23 mouse cellular contexts compared by ENCODE assay signal in genomic region chr16:72959018-72959702, GRCm38 (mm10).
DNase-seq lines count a peak whose midpoint lies in the region; ATAC-seq lines count a peak whose summit lies in the region.
"Had no signal": no experiment of that assay in that cellular context is flagged by ENCODE, and none has a peak within 500 bp of the region (broad histone marks: within the 10 kb centered on the region; RNA-seq: fewer than 3 reads in every experiment).

No protein-coding gene starts in this region.

- no peaks in the 10 kb centered on the region for H3K36me3 ChIP-seq in midbrain, embryonic 11.5 days (ENCODE audit: control insufficient read depth, insufficient read depth, low read length)
- H3K36me3 ChIP-seq in midbrain, embryonic 10.5 days: peaks cover 15% of the 10 kb centered on the region
- no peaks in the 10 kb centered on the region for H3K36me3 ChIP-seq in forebrain, embryonic 14.5 days (ENCODE audit: control insufficient read depth, insufficient read depth, low read length)
- peaks cover 6% of the 10 kb centered on the region for H3K36me3 ChIP-seq in hindbrain, embryonic 14.5 days (replicated peaks; ENCODE audit: control insufficient read depth, insufficient read depth)
- peaks cover 8% of the 10 kb centered on the region for H3K36me3 ChIP-seq in neural tube, embryonic 13.5 days
- H3K36me3 ChIP-seq: intestine, embryonic 15.5 days; stomach, embryonic 15.5 days had no signal

- intact Hi-C loops in heart, postnatal 10 days (cut with DNase I): no loop called here

- no peaks in the 10 kb centered on the region for H3K9me3 ChIP-seq in midbrain, embryonic 11.5 days (ENCODE audit: control insufficient read depth, low read length)
- no peaks in the 10 kb centered on the region; the same call in 1 of the 2 replicates for H3K9me3 ChIP-seq in midbrain, embryonic 10.5 days (replicated peaks)
- H3K9me3 ChIP-seq in forebrain, embryonic 14.5 days (replicated peaks; ENCODE audit: control insufficient read depth, low read length): no peaks in the 10 kb centered on the region
- H3K9me3 ChIP-seq in hindbrain, embryonic 14.5 days (ENCODE audit: control insufficient read depth, low read length): no peaks in the 10 kb centered on the region
- no peaks in the 10 kb centered on the region for H3K9me3 ChIP-seq in neural tube, embryonic 13.5 days
- H3K9me3 ChIP-seq: embryonic facial prominence, embryonic 12.5 days; intestine, embryonic 15.5 days; stomach, embryonic 15.5 days had no signal

- H3K4me3 ChIP-seq in midbrain, embryonic 11.5 days (ENCODE audit: low read depth, low read length): no peak overlapping the region
- H3K4me3 ChIP-seq in midbrain, embryonic 10.5 days: no peak overlapping the region
- H3K4me3 ChIP-seq in forebrain, embryonic 14.5 days (ENCODE audit: low read depth, low read length): no peak overlapping the region
- no peak overlapping the region for H3K4me3 ChIP-seq in hindbrain, embryonic 14.5 days (replicated peaks; ENCODE audit: low read length)
- no peak overlapping the region for H3K4me3 ChIP-seq in neural tube, embryonic 13.5 days
- H3K4me3 ChIP-seq: embryonic facial prominence, embryonic 12.5 days; erythroblast, embryonic 14.5 days; intestine, embryonic 15.5 days; megakaryocyte, embryonic 14.5 days; stomach, embryonic 15.5 days had no signal

- no peak for DNase-seq in midbrain, embryonic 11.5 days (ENCODE audit: low spot score, missing footprints)
- DNase-seq in midbrain, embryonic 10.5 days (ENCODE audit: low spot score): no peak
- peak; percentile 75 for DNase-seq in forebrain, embryonic 14.5 days (ENCODE audit: low spot score)
- DNase-seq in hindbrain, embryonic 14.5 days (ENCODE audit: low spot score): no peak
- DNase-seq in heart, postnatal 10 days: no peak
- DNase-seq in yolk sac, embryonic 10.5 days (ENCODE audit: low spot score): no peak
- DNase-seq: cerebellum, adult 8-10 months; gastrocnemius, postnatal 14 days; heart, adult 18-20 months; heart, postnatal 4 days; kidney, adult 9 months; kidney, postnatal 4 days; lung, adult 18-20 months; right cerebral cortex, postnatal 14 days; thymus, adult 2 months had no signal

- peak; percentile 89 for ATAC-seq in midbrain, embryonic 11.5 days (ENCODE audit: low FRiP score)
- ATAC-seq in forebrain, embryonic 14.5 days: peak; percentile 95
- peak; percentile 40; the same call in 1 of the 2 replicates for ATAC-seq in hindbrain, embryonic 14.5 days (ENCODE audit: low FRiP score)
- ATAC-seq in neural tube, embryonic 13.5 days (ENCODE audit: low read depth): peak; percentile 63
- ATAC-seq: intestine, embryonic 15.5 days had no signal

- no peaks in the 10 kb centered on the region; the same call in 1 of the 2 replicates for H3K4me1 ChIP-seq in midbrain, embryonic 11.5 days (ENCODE audit: control insufficient read depth, insufficient read depth, low read length)
- H3K4me1 ChIP-seq in midbrain, embryonic 10.5 days: peaks cover 9% of the 10 kb centered on the region; the same call in 1 of the 2 replicates
- H3K4me1 ChIP-seq in forebrain, embryonic 14.5 days (ENCODE audit: control insufficient read depth, insufficient read depth, low read length): peaks cover 8% of the 10 kb centered on the region; the same call in 1 of the 2 replicates
- H3K4me1 ChIP-seq in hindbrain, embryonic 14.5 days (replicated peaks; ENCODE audit: control insufficient read depth, insufficient read depth, low read length): 0 out of 2 replicates have a peak, but pooled peaks cover 5% of the 10 kb centered on the region
- peaks cover 10% of the 10 kb centered on the region for H3K4me1 ChIP-seq in neural tube, embryonic 13.5 days (replicated peaks)
- H3K4me1 ChIP-seq: embryonic facial prominence, embryonic 12.5 days; intestine, embryonic 15.5 days; megakaryocyte, embryonic 14.5 days; stomach, embryonic 15.5 days had no signal

- no peak overlapping the region for H3K9ac ChIP-seq in midbrain, embryonic 11.5 days (ENCODE audit: low read length)
- H3K9ac ChIP-seq in forebrain, embryonic 14.5 days (ENCODE audit: low read length): no peak overlapping the region
- no peak overlapping the region for H3K9ac ChIP-seq in hindbrain, embryonic 14.5 days
- no peak overlapping the region for H3K9ac ChIP-seq in neural tube, embryonic 13.5 days
- H3K9ac ChIP-seq: embryonic facial prominence, embryonic 12.5 days; intestine, embryonic 15.5 days; stomach, embryonic 15.5 days had no signal

- no peaks in the 10 kb centered on the region for H3K27me3 ChIP-seq in midbrain, embryonic 11.5 days (ENCODE audit: control insufficient read depth, insufficient read depth, low read length)
- H3K27me3 ChIP-seq in midbrain, embryonic 10.5 days (ENCODE audit: low read depth, poor library complexity, severe bottlenecking): no peaks in the 10 kb centered on the region
- H3K27me3 ChIP-seq in forebrain, embryonic 14.5 days (replicated peaks; ENCODE audit: control insufficient read depth, insufficient read depth, low read length): no peaks in the 10 kb centered on the region
- H3K27me3 ChIP-seq in hindbrain, embryonic 14.5 days (ENCODE audit: control insufficient read depth, insufficient read depth, low read length): no peaks in the 10 kb centered on the region
- no peaks in the 10 kb centered on the region for H3K27me3 ChIP-seq in neural tube, embryonic 13.5 days
- H3K27me3 ChIP-seq: CH12.LX; embryonic facial prominence, embryonic 12.5 days; intestine, embryonic 15.5 days; megakaryocyte, embryonic 14.5 days; stomach, embryonic 15.5 days had no signal

- H3K4me2 ChIP-seq in midbrain, embryonic 11.5 days: no peak overlapping the region
- H3K4me2 ChIP-seq in forebrain, embryonic 14.5 days (ENCODE audit: low read length): no peak overlapping the region
- no peak overlapping the region for H3K4me2 ChIP-seq in hindbrain, embryonic 14.5 days (replicated peaks)
- H3K4me2 ChIP-seq in neural tube, embryonic 13.5 days: no peak overlapping the region
- H3K4me2 ChIP-seq: embryonic facial prominence, embryonic 12.5 days; intestine, embryonic 15.5 days; liver, embryonic 11.5 days; stomach, embryonic 15.5 days had no signal

- H3K27ac ChIP-seq in midbrain, embryonic 11.5 days (ENCODE audit: low read depth, low read length): peak overlapping the region; percentile 7; the same call in 1 of the 2 replicates
- H3K27ac ChIP-seq in midbrain, embryonic 10.5 days (replicated peaks): no peak overlapping the region
- H3K27ac ChIP-seq in forebrain, embryonic 14.5 days (ENCODE audit: low read depth, low read length): peak overlapping the region; percentile 55
- H3K27ac ChIP-seq in hindbrain, embryonic 14.5 days: peak overlapping the region; percentile 49; the same call in 1 of the 2 replicates
- peak overlapping the region; percentile 53 for H3K27ac ChIP-seq in neural tube, embryonic 13.5 days (replicated peaks)
- H3K27ac ChIP-seq: embryonic facial prominence, embryonic 12.5 days; intestine, embryonic 15.5 days; stomach, embryonic 15.5 days had no signal

- 68% methylated on average over 11 of the region's 11 CpGs for whole genome bisulfite sequencing in midbrain, embryonic 11.5 days
- WGBS in midbrain, embryonic 10.5 days: 86% methylated on average over 11 of the region's 11 CpGs
- 36% methylated on average over 11 of the region's 11 CpGs for WGBS in forebrain, embryonic 14.5 days
- WGBS in hindbrain, embryonic 14.5 days: 37% methylated on average over 11 of the region's 11 CpGs
- WGBS in neural tube, embryonic 13.5 days: 35% methylated on average over 11 of the region's 11 CpGs

Comparison
In these comparisons a context has a peak if more than half of its experiments do, and no peak if none do; other contexts are left out.
1. ATAC-seq: peak in every context shown above with its lines; median percentile 95 in forebrain, embryonic 14.5 days; 89 in midbrain, embryonic 11.5 days; 63 in neural tube, embryonic 13.5 days; 40 in hindbrain, embryonic 14.5 days.